Mouse (Mus musculus): ENCODE results near the gene Zdhhc6.

DNA sequence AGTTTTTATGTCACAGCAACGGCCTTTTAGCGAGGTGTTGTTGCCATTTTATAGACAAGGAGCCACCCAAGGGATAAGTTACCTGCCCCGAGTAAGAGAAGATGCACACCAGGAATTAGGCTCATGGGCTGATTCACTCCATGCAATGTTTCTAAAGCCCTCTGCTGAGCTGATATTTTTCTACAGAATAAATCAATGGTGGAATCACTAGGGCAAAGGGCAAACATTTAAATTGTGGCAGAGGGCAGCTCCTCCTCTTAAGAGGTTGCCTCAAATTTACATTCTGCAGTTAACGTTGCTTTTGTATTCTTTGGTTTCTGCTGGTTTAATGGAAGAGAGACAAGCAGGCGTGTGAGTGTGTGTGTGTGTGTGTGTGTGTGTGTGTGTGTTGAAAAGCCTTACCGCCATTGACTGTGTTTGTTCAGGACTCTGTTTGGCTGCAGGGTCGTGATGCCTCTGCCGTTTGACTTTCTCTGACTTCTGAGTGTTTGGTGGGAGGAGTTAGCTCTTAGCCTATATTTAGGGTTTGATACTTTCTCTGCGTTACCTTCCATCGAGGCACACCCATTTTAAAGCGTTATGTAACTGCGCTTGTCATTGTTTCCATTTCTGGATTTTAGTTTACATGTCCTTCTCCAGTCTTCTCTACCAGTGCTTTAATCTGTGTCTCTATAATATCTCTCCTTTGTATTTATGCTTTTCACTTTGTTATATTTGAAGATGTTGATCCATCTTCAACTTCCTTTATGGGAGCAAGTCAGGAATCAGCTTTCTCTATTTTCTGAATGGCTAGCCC lies 55.2 kb downstream of the Zdhhc6 start:
- TF ChIP-seq CTCF (IDR thresholded peaks at IDR 0.05; ENCODE audit: insufficient read depth, low read length) (no peak), POLR2A (IDR thresholded peaks at IDR 0.05; ENCODE audit: borderline replicate concordance, extremely low read depth, low read depth, low read length) (no peak)

Measured in lung, adult 2 months (tissue).